ENCODE assay signal across 13 mouse cellular contexts in the genomic region with DNA sequence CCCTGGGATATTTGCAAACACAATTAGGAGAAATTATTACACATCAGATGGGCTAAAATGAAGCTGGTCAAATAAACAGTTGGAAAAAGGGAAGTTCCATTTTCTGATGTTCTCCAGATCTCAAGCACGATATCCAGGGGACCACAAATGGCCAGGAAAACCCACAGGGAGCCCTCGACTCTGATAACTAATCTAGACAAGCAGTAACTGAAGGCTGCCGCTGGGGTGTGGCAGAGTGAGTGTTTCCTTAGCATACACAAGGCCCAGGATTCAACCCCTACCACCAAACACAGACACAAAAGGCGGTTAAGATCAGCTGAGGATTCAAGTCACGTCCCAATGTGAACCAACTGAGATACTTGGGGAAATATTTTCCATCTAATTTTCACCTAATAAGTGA.
"Had no signal": no experiment of that assay in that cellular context is flagged by ENCODE, and none has a peak within 500 bp of the region (broad histone marks: within the 10 kb centered on the region; RNA-seq: fewer than 3 reads in every experiment).

No protein-coding gene starts in this region.

- H3K4me1 ChIP-seq: midbrain, embryonic 12.5 days; neural tube, embryonic 15.5 days had no signal

- H3K27ac ChIP-seq: kidney, postnatal 0 days; layer of hippocampus, adult 2 months; limb, embryonic 12.5 days; midbrain, embryonic 12.5 days; neural tube, embryonic 15.5 days had no signal

- H3K9me3 ChIP-seq: limb, embryonic 12.5 days; megakaryocyte, embryonic 14.5 days; midbrain, embryonic 12.5 days; neural tube, embryonic 15.5 days had no signal

- ATAC-seq: intestine, postnatal 0 days had no signal

- DNase-seq: kidney, adult 9 months; lung, adult 18-20 months; lung, postnatal 36 days; thymus, adult 18-20 months; thymus, postnatal 14 days had no signal

- H3K4me3 ChIP-seq: layer of hippocampus, adult 2 months; limb, embryonic 12.5 days; megakaryocyte, embryonic 14.5 days; midbrain, embryonic 12.5 days; myocyte; neural tube, embryonic 15.5 days had no signal

- H3K4me2 ChIP-seq: limb, embryonic 12.5 days; midbrain, embryonic 12.5 days; neural tube, embryonic 15.5 days had no signal

- H3K27me3 ChIP-seq: limb, embryonic 12.5 days; megakaryocyte, embryonic 14.5 days; midbrain, embryonic 12.5 days; neural tube, embryonic 15.5 days had no signal

- H3K9ac ChIP-seq: limb, embryonic 12.5 days; midbrain, embryonic 12.5 days; neural tube, embryonic 15.5 days had no signal
